Mouse (Mus musculus) lung, adult 2 months (tissue): ENCODE data around the gene Abhd8. TPM values are rescaled to one million over a fixed set of nuclear protein-coding genes. Genes with fewer than 3 reads are reported as not detected.

ENCODE experiments used
- DNase-seq: peaks from one replicate; pipeline ENCODE4 v3.0.0; 2022
- H3K4me1 ChIP-seq: fragments of 200-500 bp; 2 replicates; pipeline ENCODE4 v1.6.1; 2011; ENCODE audit warnings: low read length; ENCODE audit not compliant: control insufficient read depth, insufficient read depth
- H3K4me3 ChIP-seq: fragments of 200-500 bp; replicated peaks from 2 replicates; pipeline ENCODE3; 2011; ENCODE audit warnings: low read depth, mild to moderate bottlenecking, control low read depth, low read length; ENCODE audit errors: extremely low read depth
- CTCF ChIP-seq: fragments of 200-500 bp; IDR thresholded peaks from 2 replicates; pipeline ENCODE4 v1.5.1; 2011; ENCODE audit warnings: mild to moderate bottlenecking, low read length, control low read depth; ENCODE audit not compliant: insufficient read depth
- POLR2A ChIP-seq: fragments of 200-500 bp; IDR thresholded peaks from 2 replicates; pipeline ENCODE4 v1.6.1; 2011; ENCODE audit warnings: low read depth, mild to moderate bottlenecking, control low read depth, low read length, borderline replicate concordance; ENCODE audit errors: extremely low read depth
- WGBS: fragments of 180-500 bp; shearing (Covaris S2); methylation state at CpG from one replicate; pipeline ENCODE4 v1.1.7; 2018; 5-methylcytosine and 5-hydroxymethylcytosine counted together
- polyA plus RNA-seq: library from polyadenylated mRNA; depleted of rRNA; stranded (reverse); fragments of >200 nt; gene quantifications from 2 replicates; pipeline ENCODE4 v1.2.3, GENCODE M21; 2012

Abhd8 gene
- polyA plus RNA-seq, 1 experiment, result 38.1 TPM

DNA sequence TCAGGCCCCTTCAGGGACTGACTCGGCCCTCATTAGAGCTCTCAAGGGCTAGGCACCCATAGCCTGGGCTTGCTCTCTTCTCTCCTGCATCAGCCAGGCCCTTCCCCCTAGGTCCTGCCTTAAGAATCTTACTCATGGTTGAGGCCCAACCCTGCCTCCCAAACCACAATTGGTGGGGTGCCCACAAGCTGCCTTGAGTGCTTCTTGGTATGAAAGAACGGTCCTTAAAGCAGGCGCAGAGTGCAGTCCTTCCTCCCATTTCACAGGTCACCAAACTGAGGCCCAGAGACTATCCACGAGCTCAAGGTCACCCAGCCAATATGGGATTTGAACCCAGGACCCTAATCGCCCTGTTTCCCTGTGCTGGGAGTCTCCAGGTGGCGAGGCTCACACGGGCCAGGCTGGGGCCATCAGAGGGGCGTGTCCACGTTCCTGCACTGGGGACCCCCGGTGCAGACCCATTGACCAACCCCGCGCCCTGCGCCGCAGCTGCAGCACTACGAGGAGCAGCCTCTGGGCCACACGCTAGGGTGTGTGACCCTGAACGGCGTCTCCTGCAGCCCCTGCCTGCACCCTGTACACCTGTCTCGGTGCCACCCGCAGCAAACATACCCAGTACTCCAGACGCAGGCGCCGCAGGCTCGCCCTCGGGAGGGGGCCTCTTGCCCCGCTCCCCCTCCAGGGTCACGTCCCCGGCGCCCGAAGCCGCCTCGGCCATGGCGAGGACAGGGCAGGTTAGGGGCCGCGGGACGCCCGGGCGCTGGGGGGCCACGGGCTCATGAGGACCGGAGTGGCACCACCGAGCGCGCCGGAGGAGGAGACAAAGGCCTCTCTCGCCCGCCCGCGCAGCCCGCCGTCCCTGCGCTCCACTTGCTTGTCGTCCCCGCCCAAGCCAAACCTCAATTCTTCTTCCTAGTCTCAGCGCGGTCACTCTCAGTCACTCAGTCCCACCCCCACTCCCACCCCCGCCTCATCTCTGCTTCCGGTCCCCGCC lies 22.0 kb upstream of the Abhd8 start, which contains the start of gene Ano8:
Ano8 (minus strand) TSS at position 822 of the 994 bp plus-strand sequence.
- H3K4me3 ChIP-seq, result peak within 1 kb of the TSS; percentile 74
- 6% methylated on average over 58 of the region's 58 CpGs for WGBS
- DNase-seq, result peak; percentile 74
- TF ChIP-seq CTCF (no peak), POLR2A (peak; percentile 31; the same call in 1 of the 2 replicates)
- H3K4me1 ChIP-seq, result peaks cover 19% of the 10 kb centered on the region

DNA sequence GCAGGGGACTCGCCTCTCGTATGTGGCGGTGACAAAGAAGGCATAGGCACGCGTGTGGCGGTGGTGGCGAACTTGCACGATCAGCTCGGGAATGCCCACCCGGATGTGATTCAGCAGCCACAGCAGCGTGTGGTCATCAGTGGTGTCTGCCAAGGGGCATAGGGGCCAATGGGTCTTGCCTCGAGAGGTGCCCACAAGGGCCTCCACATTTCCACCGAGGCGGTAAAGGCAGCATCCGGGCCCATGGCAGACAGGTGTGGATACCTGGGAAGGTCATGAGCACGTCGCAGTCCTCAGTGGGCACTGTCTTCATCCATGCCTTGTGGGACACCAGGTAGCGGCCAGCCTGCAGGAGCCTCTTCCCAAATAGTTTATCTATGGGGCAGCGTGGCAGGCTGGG lies 21.3 kb upstream of the Abhd8 start:
- H3K4me1 ChIP-seq, result peaks cover 19% of the 10 kb centered on the region
- no peak overlapping the region for H3K4me3 ChIP-seq
- TF ChIP-seq POLR2A, result no peak
- no peak for TF ChIP-seq CTCF
- DNase-seq, result no peak
- WGBS, result 94% methylated on average over 19 of the region's 19 CpGs

DNA sequence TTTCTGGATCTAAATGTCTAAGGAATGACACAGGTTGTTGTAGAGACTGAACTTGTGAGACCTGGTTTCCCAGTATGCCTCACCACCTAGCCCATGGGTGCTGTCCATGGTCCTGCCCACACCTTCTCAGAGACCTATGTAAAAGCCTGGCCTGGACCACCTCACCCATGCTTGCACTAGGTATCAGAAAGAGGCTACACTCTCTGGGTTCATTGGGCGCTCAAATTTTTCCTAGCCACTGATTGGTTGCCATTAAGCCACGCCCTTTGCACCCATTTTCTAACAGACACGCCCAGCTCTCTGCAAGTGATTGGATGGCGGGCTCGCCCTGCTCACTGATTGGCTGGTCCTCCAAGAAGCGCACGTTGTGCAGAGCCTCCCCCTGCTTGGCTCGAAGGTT lies 20.5 kb upstream of the Abhd8 start:
- 70% methylated on average over 8 of the region's 8 CpGs for WGBS
- peaks cover 12% of the 10 kb centered on the region for H3K4me1 ChIP-seq
- no peak overlapping the region for H3K4me3 ChIP-seq
- TF ChIP-seq CTCF (no peak), POLR2A (no peak)
- DNase-seq, result peak; percentile 30

DNA sequence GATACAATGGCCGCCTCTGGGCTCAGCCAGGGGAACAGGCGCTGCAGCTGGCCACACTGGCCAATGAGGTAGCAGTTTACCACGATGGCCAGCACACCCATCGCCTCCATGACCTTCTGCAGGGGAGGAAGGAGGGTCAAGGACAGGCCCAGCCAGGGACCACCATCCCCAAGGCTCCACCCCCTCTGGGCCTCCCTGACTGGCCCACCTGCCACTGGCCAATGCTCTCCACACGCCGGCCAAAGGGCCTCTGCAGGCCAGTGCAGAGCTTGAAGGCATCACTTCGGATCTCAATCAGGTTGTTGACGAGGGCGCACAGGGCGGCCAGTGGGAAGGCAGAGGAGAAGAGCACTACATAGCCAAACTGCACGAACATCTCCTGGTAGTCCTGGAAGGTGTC lies 15.5 kb upstream of the Abhd8 start:
- peaks cover 3% of the 10 kb centered on the region; the same call in 1 of the 2 replicates for H3K4me1 ChIP-seq

DNA sequence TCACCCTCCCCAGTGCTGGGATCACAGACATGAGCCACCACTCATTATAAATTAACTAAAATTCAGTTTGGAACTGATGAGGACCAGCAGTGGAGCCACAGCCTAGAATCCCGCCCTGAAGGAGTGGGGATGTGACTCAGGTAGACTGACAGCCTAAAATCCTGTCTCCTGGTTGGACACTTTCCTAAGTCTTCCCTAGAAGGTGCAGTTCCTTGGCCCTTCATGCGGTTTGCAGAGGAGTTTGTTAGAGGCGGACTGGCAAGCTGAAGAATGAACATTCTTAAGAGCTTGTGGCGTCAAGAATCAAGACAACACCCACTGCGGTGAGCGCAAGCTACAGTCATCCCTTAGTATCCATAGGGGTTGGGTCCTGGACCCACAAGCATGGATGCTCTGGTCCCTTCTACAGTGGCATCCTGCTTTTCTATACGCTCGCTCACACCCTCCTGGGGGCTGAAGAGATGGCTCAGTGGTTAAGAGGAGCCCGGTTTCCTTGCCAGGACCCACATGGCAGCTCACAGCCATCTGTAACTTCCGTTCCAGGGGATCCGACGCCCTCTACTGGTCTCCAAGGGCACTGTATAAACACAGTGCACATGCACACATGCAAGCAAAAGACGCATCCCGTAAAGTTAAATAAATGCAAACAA lies 13.9 kb upstream of the Abhd8 start:
- no peak for DNase-seq
- H3K4me3 ChIP-seq, result no peak overlapping the region
- WGBS, result 65% methylated on average over 14 of the region's 14 CpGs
- no peak for TF ChIP-seq POLR2A
- peak; percentile 26; the same call in 1 of the 2 replicates for TF ChIP-seq CTCF
- peaks cover 3% of the 10 kb centered on the region; the same call in 1 of the 2 replicates for H3K4me1 ChIP-seq

More for the DNA sequence above, 15.5 kb upstream of the Abhd8 start:
- no peak overlapping the region for H3K4me3 ChIP-seq
- no peak for TF ChIP-seq CTCF
- no peak for TF ChIP-seq POLR2A
- WGBS, result 92% methylated on average over 11 of the region's 11 CpGs
- no peak for DNase-seq

DNA sequence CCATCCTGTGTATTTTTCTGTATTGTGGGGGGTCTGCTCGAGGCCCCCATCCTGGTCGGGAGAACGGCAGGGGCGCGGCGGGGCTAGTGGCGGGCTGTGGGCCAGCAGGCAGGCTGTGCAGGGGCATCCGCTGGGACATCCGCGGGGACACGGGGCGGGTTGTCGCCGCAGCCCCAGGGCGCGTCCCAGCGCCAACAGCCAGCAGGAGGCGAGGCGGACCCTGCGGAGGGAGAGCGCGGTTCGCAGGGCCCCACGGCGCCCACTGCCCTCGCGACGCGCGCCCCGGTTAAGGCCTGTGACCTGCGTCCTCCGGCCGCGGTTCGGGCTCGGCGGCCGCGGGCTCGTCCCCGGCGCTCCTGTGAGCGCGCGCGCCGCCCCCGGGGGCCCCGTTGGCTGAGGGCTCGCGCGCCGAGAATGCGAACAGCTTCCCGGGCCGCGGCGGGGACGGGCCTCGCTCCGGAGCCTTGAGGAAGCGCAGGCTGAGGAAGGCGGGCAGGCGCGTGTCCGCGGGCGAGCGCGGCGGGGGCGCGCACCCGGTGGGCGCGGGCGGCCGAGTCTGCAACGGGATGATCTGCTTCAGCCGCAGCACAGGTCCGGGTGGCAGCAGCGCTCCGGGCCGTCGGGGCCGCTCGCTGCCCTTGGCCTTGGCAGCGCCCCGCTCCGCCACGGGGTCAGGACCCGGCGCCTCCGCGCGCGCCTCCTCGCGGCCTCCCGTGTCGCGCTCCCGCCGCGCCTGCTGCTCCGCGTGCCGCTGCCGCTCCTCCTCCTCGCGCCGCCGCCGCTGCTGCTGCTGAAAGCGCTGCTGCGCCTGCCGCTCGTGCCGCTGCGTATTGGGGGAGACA lies 12.9 kb upstream of the Abhd8 start:
- Histone ChIP-seq H3K4me3 (peak overlapping the region; percentile 70), H3K4me1 (peaks cover 3% of the 10 kb centered on the region; the same call in 1 of the 2 replicates)
- no peak for TF ChIP-seq CTCF
- TF ChIP-seq POLR2A, result no peak
- under 1% methylated on average over 119 of the region's 121 CpGs for WGBS
- DNase-seq, result peak; percentile 77

DNA sequence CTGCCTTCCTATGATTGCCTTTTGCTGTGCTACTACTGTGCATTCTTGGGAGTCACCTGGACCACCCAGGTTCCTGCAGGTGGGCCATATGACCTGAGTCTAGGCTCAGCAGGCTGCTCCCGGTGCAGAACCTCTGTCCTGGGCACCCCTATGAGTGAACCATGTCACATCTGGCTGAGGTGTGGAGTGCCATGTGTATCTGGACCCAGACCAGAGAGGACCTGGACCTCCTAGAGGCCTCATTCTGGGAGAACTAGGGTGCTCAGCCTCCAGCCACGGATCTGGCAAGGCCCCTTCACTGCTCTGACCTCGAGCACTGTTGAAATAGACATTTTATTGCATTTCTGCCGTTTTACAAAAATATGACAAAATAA lies 12.2 kb upstream of the Abhd8 start:
- 31% methylated on average over 4 of the region's 4 CpGs for WGBS
- H3K4me3 ChIP-seq, result no peak overlapping the region
- H3K4me1 ChIP-seq, result peaks cover 3% of the 10 kb centered on the region; the same call in 1 of the 2 replicates
- TF ChIP-seq POLR2A (no peak), CTCF (no peak)
- DNase-seq, result no peak

DNA sequence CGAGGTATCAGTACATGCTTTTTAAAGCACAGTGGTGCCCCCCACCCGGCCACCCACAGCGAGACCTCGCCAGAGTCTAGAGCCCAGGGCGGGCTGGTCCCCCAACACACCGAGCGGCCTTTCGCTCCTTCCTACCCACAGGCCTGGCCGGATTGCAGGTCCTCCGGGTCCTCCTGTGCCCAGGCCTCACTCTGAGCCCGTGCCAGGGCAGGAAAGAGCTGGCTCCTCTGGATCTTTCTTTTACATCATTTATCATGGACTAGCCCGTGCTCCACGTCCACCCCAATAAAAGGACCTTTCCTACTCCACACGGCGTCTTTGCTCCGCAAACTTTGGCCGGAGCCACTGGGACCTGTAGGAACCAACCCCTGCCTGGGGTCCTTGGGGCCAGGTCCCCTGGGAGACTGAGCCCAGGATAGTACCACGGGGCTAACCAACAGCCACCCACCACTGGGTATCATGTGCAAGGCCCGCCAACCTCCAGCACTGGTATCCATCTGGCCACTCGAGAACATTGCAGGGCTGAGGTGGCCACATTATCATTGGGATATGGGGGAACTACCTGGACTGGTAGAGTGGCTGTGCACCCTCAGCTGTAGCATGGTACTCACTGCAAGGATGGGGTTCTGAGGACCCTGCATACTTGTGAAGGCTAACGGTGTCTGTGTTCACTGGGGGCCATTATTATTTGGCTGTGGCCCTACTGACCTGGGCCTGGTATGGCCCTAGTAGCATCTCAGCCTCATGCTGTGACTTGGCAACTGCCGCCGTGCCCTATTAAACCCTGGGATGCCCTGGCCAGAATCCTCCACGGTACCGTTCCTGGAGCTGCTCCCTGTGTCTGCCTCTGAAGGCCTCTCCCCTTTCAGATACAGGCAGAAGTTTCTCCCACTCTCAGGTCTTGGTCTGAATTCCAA lies 11.6 kb upstream of the Abhd8 start:
- 86% methylated on average over 25 of the region's 25 CpGs for WGBS
- H3K4me3 ChIP-seq, result no peak overlapping the region
- TF ChIP-seq POLR2A (0 out of 2 replicates have a peak, but pooled peaks have one; percentile 11), CTCF (no peak)
- H3K4me1 ChIP-seq, result peaks cover 9% of the 10 kb centered on the region
- no peak for DNase-seq
